Mouse (Mus musculus) ES-E14 (cell line): ENCODE data around the gene Cbarp. TPM values are rescaled to one million over a fixed set of nuclear protein-coding genes. Genes with fewer than 3 reads are reported as not detected.
"Not testable (repeated sequence)": the region's sequence is repeated elsewhere in the genome, so short reads cannot be mapped to it uniquely, and the experiment has no call there.

Experiments used
- DNase-seq: peaks from one replicate; pipeline ENCODE4 v3.0.0-alpha.2; 2013; ENCODE audit warnings: low read depth, low spot score
- H3K27ac ChIP-seq: 2 replicates; pipeline ENCODE4 v1.5.1; 2012; ENCODE audit warnings: low read depth, mild to moderate bottlenecking, low read length, moderate library complexity, mixed read lengths; ENCODE audit not compliant: poor library complexity, insufficient read depth, severe bottlenecking
- H3K36me3 ChIP-seq: 2 replicates; pipeline ENCODE4 v1.6.1; 2012; ENCODE audit warnings: mild to moderate bottlenecking, low read length, moderate library complexity, mixed read lengths; ENCODE audit not compliant: control insufficient read depth, poor library complexity, insufficient read depth, severe bottlenecking
- H3K4me1 ChIP-seq, 2 experiments: fragments of 150-350 bp in 1 of 2; sonication (generic) in 1 of 2; 2 replicates each; pipeline ENCODE4 v1.6.1; 2012; ENCODE audit warnings: low read length in 2 of 2, mild to moderate bottlenecking in 1 of 2, mixed read lengths in 1 of 2; ENCODE audit not compliant: control insufficient read depth in 2 of 2, insufficient read depth in 2 of 2, poor library complexity in 1 of 2
- H3K4me3 ChIP-seq, 2 experiments: fragments of 150-350 bp in 1 of 2; sonication (generic) in 1 of 2; 2 replicates each; pipeline ENCODE4 v1.5.1; 2012; ENCODE audit warnings: low read length in 2 of 2, low read depth in 1 of 2, mild to moderate bottlenecking in 1 of 2, mixed read lengths in 1 of 2; ENCODE audit not compliant: insufficient read depth in 1 of 2, poor library complexity in 1 of 2, severe bottlenecking in 1 of 2
- H3K9ac ChIP-seq: 2 replicates; pipeline ENCODE4 v1.6.1; 2012; ENCODE audit warnings: low read depth, mild to moderate bottlenecking, low read length, mixed read lengths; ENCODE audit not compliant: poor library complexity, insufficient read depth, severe bottlenecking
- H3K9me3 ChIP-seq: fragments of 150-350 bp; sonication (generic); 2 replicates; pipeline ENCODE4 v1.6.1; 2012; ENCODE audit warnings: low read depth, mild to moderate bottlenecking, low read length; ENCODE audit not compliant: control insufficient read depth, insufficient read depth
- CHD2 ChIP-seq: IDR thresholded peaks from 2 replicates; pipeline ENCODE4 v1.6.1; 2014; ENCODE audit warnings: mild to moderate bottlenecking, low read depth, low read length, inconsistent platforms
- HCFC1 ChIP-seq: IDR thresholded peaks from 2 replicates; pipeline ENCODE4 v1.6.1; 2012; ENCODE audit warnings: low read length, inconsistent platforms, borderline replicate concordance; ENCODE audit not compliant: insufficient read depth
- MAFK ChIP-seq: IDR thresholded peaks from 2 replicates; pipeline ENCODE4 v1.6.1; 2014; ENCODE audit warnings: mild to moderate bottlenecking, low read depth, low read length, inconsistent platforms; ENCODE audit not compliant: insufficient read depth
- ZC3H11A ChIP-seq: IDR thresholded peaks from 2 replicates; pipeline ENCODE4 v1.6.1; 2012; ENCODE audit warnings: low read depth, mild to moderate bottlenecking, inconsistent platforms, low read length, borderline replicate concordance
- ZNF384 ChIP-seq: IDR thresholded peaks from 2 replicates; pipeline ENCODE4 v1.6.1; 2012; ENCODE audit warnings: low read depth, low read length, inconsistent platforms
- in situ Hi-C, 2 experiments: fragments of 600-800 bp; cut with MboI; formaldehyde crosslinking; loops; one replicate each; pipeline ENCODE4 v1.15.1; 2025; ENCODE audit warnings: low sequenced_read_pairs in 2 of 2, inconsistent platforms in 1 of 2; ENCODE audit not compliant: unreplicated experiment in 2 of 2
- total RNA-seq: library from RNA; depleted of rRNA; stranded (reverse); fragments of 300-350 nt; gene quantifications from 2 replicates; pipeline ENCODE4 v1.2.3, GENCODE M21; 2012

Cbarp gene
- total RNA-seq, 1 experiment = 20.9 TPM

DNA sequence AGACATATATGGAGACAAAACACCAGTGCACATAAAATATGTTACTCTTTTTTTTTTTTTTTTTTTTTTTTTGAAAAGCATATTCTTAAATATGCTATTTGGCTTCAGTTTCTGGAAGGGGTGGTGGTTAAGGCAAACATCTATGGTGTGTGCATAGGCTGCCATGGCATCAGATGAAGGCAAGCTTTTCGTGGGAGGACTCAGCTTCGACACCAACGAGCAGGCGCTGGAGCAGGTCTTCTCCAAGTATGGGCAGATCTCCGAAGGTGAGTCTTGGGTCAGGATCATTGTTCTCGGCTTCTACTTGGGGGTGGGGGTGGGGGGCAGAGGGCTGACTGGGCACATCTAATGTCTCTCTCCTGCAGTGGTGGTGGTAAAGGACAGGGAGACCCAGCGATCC is 29.0 kb upstream of the Cbarp start:
- Histone ChIP-seq H3K4me1 (peaks cover 9 to 23% of the 10 kb centered on the region in 2 experiments; a peak in 3 of 4 replicates), H3K9me3 (no peaks in the 10 kb centered on the region)

DNA sequence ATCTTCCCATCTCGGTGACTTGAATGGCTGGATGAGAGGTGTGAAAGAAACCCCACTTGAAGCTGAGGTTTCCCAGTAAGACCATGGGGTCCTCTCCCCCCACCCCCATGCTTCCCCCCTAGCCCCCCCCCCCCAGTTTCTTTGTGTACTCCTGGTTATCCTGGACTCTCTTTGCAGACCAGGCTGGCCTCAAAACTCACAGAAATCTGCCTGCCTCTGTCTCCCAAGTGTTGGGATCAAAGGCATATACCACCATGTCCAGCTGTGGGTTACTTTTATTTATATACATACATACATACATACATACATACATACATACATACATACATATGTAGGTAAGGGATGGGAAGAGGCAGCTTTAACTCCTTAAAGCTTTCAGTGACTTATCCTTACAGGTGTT is 28.4 kb upstream of the Cbarp start:
- H3K36me3 ChIP-seq = peaks cover 24% of the 10 kb centered on the region
- peak overlapping the region; percentile 32; the same call in 1 of the 2 replicates for H3K9ac ChIP-seq
- peak overlapping the region; percentile 71 to 87; a peak in 3 of 4 replicates for H3K4me3 ChIP-seq
- in situ Hi-C loops = no loop called here
- TF ChIP-seq HCFC1 (no peak), MAFK (no peak), ZNF384 (no peak), ZC3H11A (no peak), CHD2 (no peak)
- no peaks in the 10 kb centered on the region for H3K9me3 ChIP-seq
- H3K4me1 ChIP-seq = peaks cover 9 to 25% of the 10 kb centered on the region in 2 experiments
- no peak for DNase-seq
- H3K27ac ChIP-seq = no peak overlapping the region

More for the DNA sequence above, 29.0 kb upstream of the Cbarp start:
- no peak for TF ChIP-seq MAFK
- TF ChIP-seq ZC3H11A = no peak
- 0 out of 2 replicates have a peak, but pooled peaks have one; percentile 18 for TF ChIP-seq ZNF384
- no peak for TF ChIP-seq HCFC1
- no peak for TF ChIP-seq CHD2
- in situ Hi-C loops = loop anchor here (10.0 kb wide), 2 partner anchors 75 to 205 kb away; partner anchors contain the start of gene Ndufs7 (in 1 of the 2)
- no peak for DNase-seq
- H3K36me3 ChIP-seq = peaks cover 24% of the 10 kb centered on the region
- no peak overlapping the region for H3K9ac ChIP-seq
- H3K27ac ChIP-seq = no peak overlapping the region
- no peak overlapping the region for H3K4me3 ChIP-seq

GRCm38 (mm10) chr10:80168038-80168661 is 27.5 kb upstream of the Cbarp start:
- Histone ChIP-seq H3K27ac (peak overlapping the region; percentile 98), H3K36me3 (peaks cover 24% of the 10 kb centered on the region), H3K4me1 (peaks cover 9 to 30% of the 10 kb centered on the region in 2 experiments), H3K4me3 (peak overlapping the region; percentile 71 to 87), H3K9ac (peak overlapping the region; percentile 98), H3K9me3 (no peaks in the 10 kb centered on the region)
- DNase-seq = peak; percentile 94
- peak; percentile 87 for TF ChIP-seq ZC3H11A
- no peak for TF ChIP-seq CHD2
- peak; percentile 97 for TF ChIP-seq ZNF384
- peak; percentile 16; the same call in 1 of the 2 replicates for TF ChIP-seq HCFC1
- TF ChIP-seq MAFK = no peak
- in situ Hi-C loops = no loop called here

DNA sequence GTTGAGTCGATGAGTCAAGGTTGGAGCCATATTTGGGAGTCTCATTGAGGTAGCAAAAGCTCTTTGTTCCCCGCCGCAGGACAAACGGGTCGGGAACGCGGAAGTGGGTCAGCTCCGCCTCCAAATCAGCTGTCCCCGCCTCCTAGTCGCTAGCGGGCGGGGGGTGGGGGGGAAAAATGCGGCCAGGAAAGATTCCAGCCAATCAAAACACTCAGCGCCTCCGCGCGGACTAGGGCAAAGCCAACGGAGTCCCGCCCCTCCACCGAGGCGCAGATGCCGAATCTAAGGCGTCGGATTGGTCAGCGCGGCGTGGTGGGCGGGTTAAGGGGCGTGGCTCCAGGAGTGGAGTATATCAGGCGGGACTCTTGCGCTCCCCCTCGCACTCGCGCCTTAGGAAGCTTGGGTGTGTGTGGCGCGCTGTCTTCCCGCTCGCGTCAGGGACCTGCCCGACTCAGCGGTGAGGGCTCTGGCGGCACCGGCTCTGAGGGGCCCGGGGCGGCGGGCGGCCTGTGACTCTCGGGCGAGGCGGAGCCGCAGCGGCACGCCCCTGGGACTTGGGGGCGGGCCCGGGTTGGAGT is 26.9 kb upstream of the Cbarp start:
- H3K27ac ChIP-seq = peak overlapping the region; percentile 98
- peaks cover 24% of the 10 kb centered on the region for H3K36me3 ChIP-seq
- peaks cover 9 to 35% of the 10 kb centered on the region in 2 experiments for H3K4me1 ChIP-seq
- TF ChIP-seq MAFK = no peak
- TF ChIP-seq HCFC1 = 0 out of 2 replicates have a peak, but pooled peaks have one; percentile 9
- no peak for TF ChIP-seq CHD2
- TF ChIP-seq ZC3H11A = no peak
- in situ Hi-C loops = no loop called here
- no peaks in the 10 kb centered on the region for H3K9me3 ChIP-seq
- H3K4me3 ChIP-seq = peak overlapping the region; percentile 71 to 87
- H3K9ac ChIP-seq = peak overlapping the region; percentile 98
- DNase-seq = peak; percentile 97

DNA sequence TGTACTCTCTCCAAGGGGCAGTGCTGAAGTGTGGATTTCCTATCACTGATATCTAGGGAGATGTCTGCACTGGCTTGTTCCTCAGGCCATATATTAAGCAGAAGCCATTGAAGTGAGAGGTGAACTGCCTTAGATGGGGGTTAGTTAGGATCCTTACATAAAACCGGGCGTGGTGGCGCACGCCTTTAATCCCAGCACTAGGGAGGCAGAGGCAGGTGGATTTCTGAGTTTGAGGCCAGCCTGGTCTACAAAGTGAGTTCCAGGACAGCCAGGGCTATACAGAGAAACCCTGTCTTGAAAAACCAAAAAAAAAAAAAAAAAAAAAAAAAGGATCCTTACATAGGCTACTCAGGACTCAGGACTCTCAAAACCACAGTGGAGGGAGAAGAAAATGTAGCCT is 25.5 kb upstream of the Cbarp start:
- DNase-seq, H3K4me3 ChIP-seq, H3K9me3 ChIP-seq, in situ Hi-C loops, H3K9ac ChIP-seq, H3K27ac ChIP-seq: not testable (repeated sequence)
- H3K36me3 ChIP-seq = peaks cover 14% of the 10 kb centered on the region
- H3K4me1 ChIP-seq = peaks cover 13 to 41% of the 10 kb centered on the region in 2 experiments
